Mouse (Mus musculus) liver, adult 2 months (tissue): ENCODE results near the gene Esyt2.

Experiments
- CTCF ChIP-seq: fragments of 200-500 bp; IDR thresholded peaks from 2 replicates; pipeline ENCODE4 v1.5.1; 2011; ENCODE audit warnings: low read depth, low read length, control low read depth
- POLR2A ChIP-seq: fragments of 200-500 bp; IDR thresholded peaks from 2 replicates; pipeline ENCODE4 v1.6.1; 2011; ENCODE audit warnings: low read length, control low read depth; ENCODE audit not compliant: insufficient read depth; ENCODE audit errors: extremely low read depth

- TF ChIP-seq CTCF (no peak), POLR2A (no peak)
Observed at GRCm38 (mm10) chr12:116433742-116434141, 152.7 kb downstream of the Esyt2 start.
